Mouse (Mus musculus) central nervous system, embryonic 18 days (tissue): ENCODE measurements around the gene Gm7324. TPM values are rescaled to one million over a fixed set of nuclear protein-coding genes. Genes with fewer than 3 reads are reported as not detected.

Experiments used
- polyA plus RNA-seq: library from polyadenylated mRNA; depleted of rRNA; stranded (reverse); fragments of >200 nt; gene quantifications from 2 replicates; pipeline ENCODE4 v1.2.3, GENCODE M21; 2012; rRNA removed

Gene Gm7324
- 0.66 and 1.0 TPM in 2 replicates for polyA plus RNA-seq

GRCm38 (mm10) chr14:43697621-43698020, at the start of gene Gm7324:
Gene Gm7324, plus strand, starts transcription at chr14:43697828.

GRCm38 (mm10) chr14:43677099-43677498, 20.5 kb upstream of the Gm7324 start, which contains the start of gene Gm8165:
Gene Gm8165, minus strand, starts transcription at chr14:43677199.

GRCm38 (mm10) chr14:43727385-43727784, 29.8 kb downstream of the Gm7324 start, which contains the start of gene Gm16506:
Gene Gm16506, minus strand, starts transcription at chr14:43727485.

GRCm38 (mm10) chr14:43747566-43747965, 49.9 kb downstream of the Gm7324 start, which contains the start of gene Gm6526:
Gene Gm6526, plus strand, starts transcription at chr14:43747866.

Other genes with a start within 250 kb of the Gm7324 start
- not detected in 2 replicates for gene Gm5799, start 154.3 kb upstream of the Gm7324 start, polyA plus RNA-seq
- gene Gm17654, start 118.7 kb upstream of the Gm7324 start, polyA plus RNA-seq = not detected in 2 replicates
- not detected in 2 replicates for gene Gm10375, start 89.8 kb upstream of the Gm7324 start, polyA plus RNA-seq
- gene Gm8165, start 20.6 kb upstream of the Gm7324 start, polyA plus RNA-seq = not detected in 2 replicates
- not detected in 2 replicates for gene Gm16506, start 29.7 kb downstream of the Gm7324 start, polyA plus RNA-seq
- gene Gm6526, start 50.0 kb downstream of the Gm7324 start, polyA plus RNA-seq = not detected in 2 replicates
- gene Gm8180, start 86.9 kb downstream of the Gm7324 start, polyA plus RNA-seq = not detected in 2 replicates
- not detected in 2 replicates for gene Ear1, start 177.7 kb downstream of the Gm7324 start, polyA plus RNA-seq
- gene Ear10, start 225.7 kb downstream of the Gm7324 start, polyA plus RNA-seq = not detected in 2 replicates
- 5.9 TPM in 2 replicates for gene Gm8113, start 227.6 kb downstream of the Gm7324 start, polyA plus RNA-seq